Mouse (Mus musculus) adipose tissue, adult 10 weeks (tissue): Measurements from ENCODE around the gene Parm1. TPM values are rescaled to one million over a fixed set of nuclear protein-coding genes. Genes with fewer than 3 reads are reported as not detected.

Experiments used
- polyA plus RNA-seq: library from polyadenylated mRNA; stranded (reverse); fragments of 350-450 nt; fragmentation: Illumina TruSeq; extraction: RNeasy Lipid Tissue Mini Kit (QIAGEN cat#74804); gene quantifications from one replicate; pipeline ENCODE4 v1.2.3, GENCODE M21; 2014; ENCODE audit warnings: low read depth, low replicate concordance

The Parm1 gene
- 17.1 TPM for polyA plus RNA-seq

GRCm38 (mm10) chr5:91517480-91518301 is at the start of gene Parm1:
Gene Parm1, plus strand, starts transcription at chr5:91517615.

Other genes starting within 250 kb of the Parm1 start
- gene Btc, start 114.6 kb upstream of the Parm1 start, polyA plus RNA-seq, result 2.5 TPM